Mouse (Mus musculus) thymus, adult 2 months (tissue): ENCODE results near the gene Arhgdig. TPM values are rescaled to one million over a fixed set of nuclear protein-coding genes. Genes with fewer than 3 reads are reported as not detected.
A peak's percentile ranks its signal among the peaks of the same experiment; 100 is the strongest.

Experiments used
- DNase-seq: peaks from one replicate; pipeline ENCODE4 v3.0.0; 2021
- H3K27ac ChIP-seq: fragments of 200-500 bp; 2 replicates; pipeline ENCODE4 v1.5.1; 2012; ENCODE audit warnings: low read length, control low read depth; ENCODE audit not compliant: control insufficient read depth, insufficient read depth
- H3K27me3 ChIP-seq: fragments of 200-500 bp; 2 replicates; pipeline ENCODE4 v1.6.1; 2012; ENCODE audit warnings: mild to moderate bottlenecking, low read length, moderate library complexity, mixed read lengths; ENCODE audit not compliant: control insufficient read depth, insufficient read depth
- H3K36me3 ChIP-seq: fragments of 200-500 bp; 2 replicates; pipeline ENCODE4 v1.6.1; 2012; ENCODE audit warnings: mild to moderate bottlenecking, low read length, moderate library complexity; ENCODE audit not compliant: control insufficient read depth, insufficient read depth
- H3K4me1 ChIP-seq: fragments of 200-500 bp; replicated peaks from 2 replicates; pipeline ENCODE4 v1.6.1; 2012; ENCODE audit warnings: low read length; ENCODE audit not compliant: control insufficient read depth, insufficient read depth
- H3K4me3 ChIP-seq: fragments of 200-500 bp; 2 replicates; pipeline ENCODE4 v1.5.1; 2012; ENCODE audit warnings: mild to moderate bottlenecking, low read length, control low read depth, moderate library complexity; ENCODE audit not compliant: control insufficient read depth, insufficient read depth
- CTCF ChIP-seq: fragments of 200-500 bp; IDR thresholded peaks from 2 replicates; pipeline ENCODE4 v1.5.1; 2012; ENCODE audit warnings: mild to moderate bottlenecking, control low read depth, low read length, moderate library complexity, borderline replicate concordance; ENCODE audit not compliant: control insufficient read depth, poor library complexity, insufficient read depth; ENCODE audit errors: extremely low read depth
- POLR2A ChIP-seq: fragments of 200-500 bp; IDR thresholded peaks from 2 replicates; pipeline ENCODE4 v1.6.1; 2012; ENCODE audit warnings: mild to moderate bottlenecking, low read length, control low read depth, moderate library complexity; ENCODE audit not compliant: control insufficient read depth, poor library complexity, insufficient read depth; ENCODE audit errors: extremely low read depth
- WGBS: fragments of 180-500 bp; shearing (Covaris S2); methylation state at CpG from one replicate; pipeline ENCODE4 v1.1.7; 2018; 5-methylcytosine and 5-hydroxymethylcytosine counted together
- polyA plus RNA-seq: library from polyadenylated mRNA; depleted of rRNA; stranded (reverse); fragments of >200 nt; gene quantifications from 2 replicates; pipeline ENCODE4 v1.2.3, GENCODE M21; 2012

Arhgdig gene
- polyA plus RNA-seq, 1 experiment = 0.77 TPM

DNA sequence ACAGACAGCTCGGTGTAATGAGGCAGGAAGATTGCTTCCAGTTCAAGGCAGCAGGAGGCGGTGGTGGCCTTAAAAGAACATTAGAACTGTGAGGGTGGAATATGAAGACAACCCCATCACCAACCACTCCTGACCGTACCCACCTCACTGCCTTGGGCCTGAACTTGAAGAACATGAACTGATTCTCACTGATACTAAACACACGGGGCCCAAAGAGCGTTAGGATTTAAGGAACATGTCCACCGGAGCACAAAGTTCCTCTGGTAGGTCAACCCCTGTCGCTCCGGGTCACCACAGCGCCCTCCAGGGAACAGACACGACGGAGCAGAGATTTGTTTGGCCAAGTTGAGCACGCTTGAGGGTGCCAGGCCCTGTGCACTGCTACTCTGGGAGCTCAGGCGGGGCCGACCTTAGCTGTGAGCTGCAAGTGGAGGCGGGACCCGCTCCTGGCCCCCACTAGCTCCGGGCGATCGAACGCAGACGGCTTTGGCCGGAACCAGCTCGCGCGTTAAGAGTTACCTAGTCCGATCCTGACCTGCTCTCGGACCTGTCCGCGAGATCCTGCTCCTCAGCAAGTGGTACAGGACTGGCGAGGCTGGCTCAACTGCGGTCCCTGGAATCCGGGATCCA, 36.0 kb upstream of the Arhgdig start:
- H3K4me1 ChIP-seq = peaks cover 6% of the 10 kb centered on the region
- peak overlapping the region; percentile 14; the same call in 1 of the 2 replicates for H3K27ac ChIP-seq
- peak overlapping the region; percentile 63 for H3K4me3 ChIP-seq
- H3K27me3 ChIP-seq = no peaks in the 10 kb centered on the region
- peak; percentile 22; the same call in 1 of the 2 replicates for TF ChIP-seq CTCF
- TF ChIP-seq POLR2A = 0 out of 2 replicates have a peak, but pooled peaks have one; percentile 7
- DNase-seq = peak; percentile 54
- H3K36me3 ChIP-seq = no peaks in the 10 kb centered on the region
- 1% methylated on average over 32 of the region's 32 CpGs for WGBS

DNA sequence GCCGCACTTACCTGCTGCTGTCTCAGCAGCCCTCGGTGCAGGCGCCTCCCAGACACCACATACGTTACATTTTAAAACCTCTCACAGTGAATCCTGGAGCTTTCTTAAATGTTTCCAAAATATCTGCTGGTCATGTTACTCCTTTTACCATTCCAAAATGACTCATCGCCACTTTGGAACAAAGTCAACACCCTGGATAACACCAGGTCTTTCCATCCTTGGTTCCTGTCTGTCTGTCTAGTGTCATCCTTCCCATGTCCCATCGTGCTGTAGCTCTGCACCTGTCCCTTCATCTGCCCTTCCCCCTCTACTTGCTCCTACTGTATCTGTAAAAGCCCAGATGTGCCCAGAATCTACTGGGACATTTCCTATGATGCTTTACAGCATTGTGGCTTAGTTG, 33.4 kb upstream of the Arhgdig start:
- no peaks in the 10 kb centered on the region for H3K36me3 ChIP-seq
- WGBS = 86% methylated on average over 6 of the region's 6 CpGs
- no peak for DNase-seq
- no peak for TF ChIP-seq CTCF
- no peak for TF ChIP-seq POLR2A
- no peaks in the 10 kb centered on the region for H3K27me3 ChIP-seq
- no peak overlapping the region for H3K27ac ChIP-seq
- no peak overlapping the region for H3K4me3 ChIP-seq
- H3K4me1 ChIP-seq = peaks cover 6% of the 10 kb centered on the region

DNA sequence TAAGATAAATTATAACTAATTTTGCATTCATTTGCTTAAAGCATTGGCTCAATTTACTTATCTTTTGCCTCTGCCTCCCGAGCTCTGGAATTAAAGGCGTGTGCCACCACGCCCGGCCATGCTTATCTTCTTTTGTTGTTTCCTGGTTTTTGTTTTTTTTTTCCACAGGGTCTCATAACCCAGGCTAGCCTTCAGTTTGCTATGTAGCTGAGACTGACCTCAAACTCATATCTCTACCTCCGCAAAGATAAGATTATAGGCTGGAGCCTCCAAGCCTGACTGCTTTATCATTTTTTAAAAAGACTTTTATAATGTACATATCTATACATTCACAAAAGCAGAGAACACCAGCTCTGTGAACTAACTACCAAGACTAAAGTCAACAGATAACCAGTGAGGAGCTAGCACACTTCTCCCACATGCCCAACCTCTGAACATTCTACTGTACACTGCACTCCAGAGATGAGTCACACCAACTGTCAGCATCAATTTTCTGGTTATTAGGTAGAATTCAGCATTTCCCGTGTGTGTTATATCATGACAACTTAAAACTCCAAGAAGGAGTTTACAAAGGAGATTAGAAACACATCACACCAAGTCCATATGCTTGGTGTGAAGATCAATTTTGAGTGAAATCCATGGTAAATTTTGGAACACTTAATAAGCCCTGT, 32.7 kb upstream of the Arhgdig start:
- H3K4me1 ChIP-seq = peaks cover 6% of the 10 kb centered on the region
- no peaks in the 10 kb centered on the region for H3K27me3 ChIP-seq
- H3K27ac ChIP-seq = no peak overlapping the region
- 94% methylated on average over 6 of the region's 6 CpGs for WGBS
- H3K36me3 ChIP-seq = no peaks in the 10 kb centered on the region
- no peak overlapping the region for H3K4me3 ChIP-seq
- TF ChIP-seq CTCF (no peak), POLR2A (no peak)
- DNase-seq = no peak

DNA sequence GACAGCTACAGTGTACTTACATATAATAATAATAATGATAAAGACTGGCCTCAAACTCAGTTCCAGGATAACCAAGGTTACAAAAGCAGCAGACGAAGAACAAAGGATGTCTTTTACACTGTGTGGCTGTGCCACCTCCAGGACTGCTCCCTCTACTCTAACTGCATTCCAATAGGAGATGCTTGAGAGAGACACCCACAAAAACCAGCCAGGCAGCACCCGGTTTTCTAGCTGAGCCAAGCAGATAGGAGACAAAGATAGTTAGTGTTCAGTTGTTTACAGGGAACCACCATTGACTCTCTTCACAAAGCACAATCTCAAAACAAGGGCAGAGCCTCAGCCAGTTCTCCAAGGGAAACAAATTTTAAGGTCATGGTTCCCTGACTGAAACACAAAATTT, 32.0 kb upstream of the Arhgdig start:
- no peak for DNase-seq
- no peaks in the 10 kb centered on the region for H3K27me3 ChIP-seq
- H3K4me1 ChIP-seq = peaks cover 6% of the 10 kb centered on the region
- no peaks in the 10 kb centered on the region for H3K36me3 ChIP-seq
- no peak overlapping the region for H3K4me3 ChIP-seq
- 87% methylated on average over 2 of the region's 2 CpGs for WGBS
- no peak overlapping the region for H3K27ac ChIP-seq
- TF ChIP-seq POLR2A (no peak), CTCF (no peak)

DNA sequence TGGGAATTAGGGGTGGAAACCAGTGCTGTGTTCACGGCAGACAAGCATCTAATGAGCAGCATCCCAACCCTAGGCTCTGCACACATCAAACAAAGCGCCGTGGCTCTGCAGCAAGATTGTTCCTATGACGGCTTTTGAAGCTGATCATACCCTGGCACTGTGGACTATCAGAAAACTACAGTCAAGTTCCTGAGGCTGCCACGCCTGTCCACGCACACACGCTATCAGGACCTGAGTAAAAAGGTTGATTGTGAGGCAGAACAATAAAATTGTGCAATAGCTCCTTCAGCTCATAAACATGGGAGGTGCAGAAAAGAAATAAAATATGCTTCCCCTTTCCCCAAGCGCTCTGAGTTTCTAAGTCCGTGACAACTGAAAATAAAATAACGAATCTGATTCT, 30.1 kb upstream of the Arhgdig start:
- DNase-seq = no peak
- TF ChIP-seq POLR2A (no peak), CTCF (no peak)
- no peak overlapping the region for H3K4me3 ChIP-seq
- H3K27me3 ChIP-seq = no peaks in the 10 kb centered on the region
- 50% methylated on average over 10 of the region's 10 CpGs for WGBS
- no peaks in the 10 kb centered on the region for H3K4me1 ChIP-seq
- H3K27ac ChIP-seq = no peak overlapping the region
- no peaks in the 10 kb centered on the region for H3K36me3 ChIP-seq

DNA sequence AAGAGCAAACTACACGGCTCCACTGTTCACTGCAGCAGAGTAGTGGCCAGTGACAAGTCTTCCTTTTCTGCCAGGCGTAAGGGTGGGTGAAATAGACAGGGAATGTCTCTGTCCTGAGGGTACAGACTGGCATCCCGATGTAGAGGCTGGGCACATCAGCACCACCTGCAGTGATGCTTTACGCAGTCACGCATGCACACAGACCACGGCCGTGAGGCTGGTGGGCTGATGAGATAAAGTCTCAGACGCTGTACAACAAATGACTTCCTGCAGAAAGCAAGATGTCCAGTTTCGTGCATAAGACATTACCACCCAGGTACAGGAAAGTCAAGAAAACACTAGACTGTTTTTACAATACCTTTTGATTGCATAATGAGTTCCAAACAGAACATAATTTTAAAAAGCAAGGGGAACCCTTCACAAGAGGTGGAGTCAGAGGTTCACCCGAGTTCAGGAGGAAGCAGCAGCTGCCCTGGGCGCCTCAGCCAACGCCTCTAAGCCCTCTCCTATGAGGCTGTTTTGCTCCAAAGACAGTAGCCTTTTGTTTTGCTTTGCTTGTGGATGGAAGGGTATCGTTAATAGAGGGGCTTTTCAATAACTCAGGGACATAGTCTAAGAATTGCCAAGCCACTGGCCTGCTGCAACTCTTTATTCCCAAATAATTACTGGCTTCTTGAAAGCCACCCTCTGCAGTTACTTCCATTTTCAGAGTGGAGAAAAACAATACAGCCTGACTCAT, 27.7 kb upstream of the Arhgdig start:
- H3K4me3 ChIP-seq = no peak overlapping the region
- no peak overlapping the region for H3K27ac ChIP-seq
- H3K36me3 ChIP-seq = no peaks in the 10 kb centered on the region
- H3K27me3 ChIP-seq = no peaks in the 10 kb centered on the region
- no peak for DNase-seq
- no peaks in the 10 kb centered on the region for H3K4me1 ChIP-seq
- 28% methylated on average over 13 of the region's 13 CpGs for WGBS
- TF ChIP-seq CTCF = no peak
- no peak for TF ChIP-seq POLR2A

DNA sequence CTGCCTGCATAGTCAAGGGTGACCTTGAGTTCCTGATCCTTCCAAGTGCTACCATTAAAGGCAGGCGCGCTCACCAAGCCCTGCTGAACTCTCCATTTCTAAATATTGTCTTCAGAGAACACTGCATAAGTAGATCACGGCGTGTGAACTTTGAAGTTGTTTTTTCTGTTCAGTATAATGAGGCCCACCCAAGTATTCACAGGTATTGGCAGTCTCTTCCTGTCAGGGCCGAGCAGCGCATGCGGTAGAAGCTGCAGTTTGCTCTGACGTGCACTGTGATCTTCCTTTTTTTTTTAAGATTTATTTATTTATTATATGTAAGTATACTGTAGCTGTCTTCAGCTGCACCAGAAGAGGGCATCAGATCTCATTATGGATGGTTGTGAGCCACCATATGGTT, 26.8 kb upstream of the Arhgdig start:
- Histone ChIP-seq H3K27me3 (no peaks in the 10 kb centered on the region), H3K27ac (no peak overlapping the region), H3K4me3 (no peak overlapping the region), H3K36me3 (no peaks in the 10 kb centered on the region), H3K4me1 (no peaks in the 10 kb centered on the region)
- WGBS = 70% methylated on average over 8 of the region's 8 CpGs
- no peak for DNase-seq
- no peak for TF ChIP-seq POLR2A
- no peak for TF ChIP-seq CTCF
